Mouse (Mus musculus) regulatory T cell (primary cell): Measurements from ENCODE around the gene Gm16506.
"Not testable (repeated sequence)": the region's sequence is repeated elsewhere in the genome, so short reads cannot be mapped to it uniquely, and the experiment has no call there.

Experiments used
- in situ Hi-C: fragments of 300-600 bp; cut with MboI, MseI; formaldehyde crosslinking; loops from one replicate; pipeline ENCODE4 v1.15.1; 2025; ENCODE audit warnings: high pct_unique_total_duplicates

Gene Gm16506

GRCm38 (mm10) chr14:43727385-43727784 is at the start of gene Gm16506:
Gene Gm16506 (minus strand): TSS chr14:43727485.
- in situ Hi-C loops, result not testable (repeated sequence)

- in situ Hi-C loops, result not testable (repeated sequence)
Observed at GRCm38 (mm10) chr14:43747566-43747965, 20.3 kb upstream of the Gm16506 start, which contains the start of gene Gm6526. Gene Gm6526 (plus strand): TSS chr14:43747866.

- in situ Hi-C loops, result loop anchor here (10.0 to 25.0 kb wide), 2 partner anchors 847 to 1085 kb away; no protein-coding TSS in a partner anchor
Observed at GRCm38 (mm10) chr14:43697621-43698020, 29.7 kb downstream of the Gm16506 start, which contains the start of gene Gm7324. Gene Gm7324 (plus strand): TSS chr14:43697828.

- in situ Hi-C loops, result loop anchor here (25.0 kb wide), 1 partner anchor 1065 kb away; no protein-coding TSS in a partner anchor
Observed at GRCm38 (mm10) chr14:43677099-43677498, 50.2 kb downstream of the Gm16506 start, which contains the start of gene Gm8165. Gene Gm8165 (minus strand): TSS chr14:43677199.
